Mouse (Mus musculus) kidney, adult 18-20 months (tissue): ENCODE data around the gene E130114P18Rik.

Experiments
- DNase-seq: peaks from one replicate; pipeline ENCODE4 v3.0.0; 2021

The E130114P18Rik gene

DNA sequence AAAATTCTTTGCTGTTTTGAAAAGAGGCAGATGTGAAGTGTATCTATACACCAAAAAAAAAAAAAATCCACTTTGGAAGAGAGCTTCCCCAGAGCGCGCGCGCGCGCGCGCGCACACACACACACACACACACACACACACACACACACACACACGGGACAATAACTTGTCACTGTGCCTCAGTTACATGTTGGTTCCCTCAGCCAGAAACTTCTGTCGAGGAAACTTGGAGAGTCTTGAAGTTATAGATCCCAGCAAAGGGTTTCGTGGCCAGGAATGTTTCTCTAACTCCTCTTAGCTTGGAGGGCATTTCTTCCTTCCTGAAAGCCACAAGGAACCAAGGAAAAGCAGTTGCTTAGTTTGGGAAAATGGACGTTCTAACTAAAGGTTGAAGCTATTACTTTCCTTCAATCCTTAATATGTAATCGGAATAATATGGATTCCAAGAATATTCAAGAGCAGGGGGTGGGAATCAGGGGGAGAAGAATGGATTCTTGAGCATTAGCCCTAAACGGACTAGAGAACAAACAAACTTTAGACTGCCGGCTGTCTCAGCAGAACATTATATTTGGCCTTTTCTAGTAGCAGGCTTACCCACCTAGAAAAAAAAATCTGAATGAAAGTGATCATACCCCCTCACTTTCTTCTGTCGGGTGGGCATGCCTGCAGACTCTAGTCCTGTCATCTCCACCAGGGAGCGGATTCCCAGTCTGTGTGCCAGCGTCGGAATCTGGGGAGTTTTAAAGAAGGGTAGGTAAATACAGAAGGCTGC lies 2.2 kb downstream of the E130114P18Rik start:
- peak; percentile 35 for DNase-seq

DNA sequence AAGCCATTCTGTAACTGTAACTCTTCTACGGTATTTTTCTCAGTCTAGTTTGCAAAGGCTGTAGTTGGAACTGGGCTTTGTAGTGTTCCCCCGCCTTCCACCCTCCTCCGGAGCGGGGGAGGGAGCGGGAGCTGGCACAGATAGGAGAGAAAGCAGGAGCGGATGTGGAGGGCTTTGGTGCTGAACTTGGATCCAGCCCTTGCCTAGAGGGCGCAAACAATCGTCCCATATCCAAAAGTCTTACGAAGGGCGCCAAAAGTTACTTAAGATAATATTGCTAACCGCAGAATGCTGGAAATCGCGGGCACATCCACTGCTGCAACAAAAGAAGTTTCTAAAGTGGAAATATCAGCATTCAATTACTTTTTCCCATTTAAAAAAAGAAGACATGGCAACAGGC lies 2.8 kb downstream of the E130114P18Rik start:
- DNase-seq, result peak; percentile 81

DNA sequence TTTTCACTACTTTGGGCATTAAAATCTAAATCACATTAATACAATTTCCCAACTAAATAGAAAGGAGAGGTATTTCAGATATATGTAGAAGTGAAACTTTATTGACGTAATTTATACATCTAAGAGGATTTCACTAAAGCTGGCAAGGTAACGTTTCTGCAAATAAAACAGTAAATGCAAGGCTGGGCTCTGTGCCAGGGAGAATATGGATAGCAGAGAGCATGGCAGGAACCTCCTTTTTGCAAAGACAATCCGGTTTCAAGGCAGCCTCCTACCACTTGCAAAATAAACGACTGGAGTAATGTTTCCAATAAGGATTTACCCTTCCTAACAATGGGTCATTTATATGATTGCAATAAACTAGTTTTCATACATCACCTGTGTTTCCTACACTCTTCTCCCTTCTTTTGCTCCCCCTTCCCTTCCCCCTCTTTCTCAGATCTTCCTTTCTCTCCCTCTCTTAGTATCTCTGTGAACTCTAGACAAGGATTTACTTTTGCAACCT lies 3.4 kb downstream of the E130114P18Rik start:
- no peak for DNase-seq

DNA sequence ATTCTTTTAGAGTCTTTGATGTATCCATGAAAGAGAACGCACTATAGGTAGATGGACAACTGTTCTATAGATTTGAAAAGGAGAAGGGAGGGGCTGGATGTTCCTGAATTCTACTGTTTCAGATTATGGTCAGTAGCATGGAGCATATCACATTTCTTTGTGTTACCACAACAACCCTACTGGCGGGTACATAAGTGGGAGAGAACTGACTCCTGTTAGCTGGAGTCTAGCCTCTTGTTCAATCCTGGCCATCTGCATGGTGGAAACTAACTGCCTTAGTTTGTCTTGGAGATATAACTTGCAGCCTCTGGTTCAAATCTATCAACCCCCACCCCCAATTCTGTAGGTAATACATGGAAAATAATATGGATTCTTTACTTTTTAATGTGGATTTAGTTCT lies 4.1 kb downstream of the E130114P18Rik start:
- DNase-seq, result no peak

DNA sequence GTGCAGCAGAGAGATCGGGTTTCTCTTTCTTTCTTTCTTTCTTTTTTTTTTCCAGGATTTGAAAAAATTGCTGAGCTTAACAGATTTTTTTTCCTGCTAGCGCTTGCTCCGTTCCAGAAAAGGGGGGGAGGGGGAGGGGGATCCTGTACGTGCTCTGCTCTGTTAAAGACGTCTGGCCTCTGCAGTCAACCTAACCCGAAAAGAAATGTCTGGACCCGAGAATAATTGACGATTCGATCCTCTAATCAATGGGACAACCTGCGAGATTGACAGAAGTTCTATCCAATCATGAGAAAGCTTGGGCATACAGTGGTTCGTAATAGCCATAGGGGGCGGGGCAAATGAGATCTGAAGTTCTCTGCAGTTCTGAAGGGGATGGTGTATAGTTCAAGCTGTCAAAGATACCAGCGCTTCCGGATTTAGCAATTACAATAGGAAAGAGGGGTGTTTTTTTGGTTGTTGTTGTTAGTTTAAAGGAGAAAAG lies 4.7 kb downstream of the E130114P18Rik start:
- DNase-seq, result peak; percentile 87

DNA sequence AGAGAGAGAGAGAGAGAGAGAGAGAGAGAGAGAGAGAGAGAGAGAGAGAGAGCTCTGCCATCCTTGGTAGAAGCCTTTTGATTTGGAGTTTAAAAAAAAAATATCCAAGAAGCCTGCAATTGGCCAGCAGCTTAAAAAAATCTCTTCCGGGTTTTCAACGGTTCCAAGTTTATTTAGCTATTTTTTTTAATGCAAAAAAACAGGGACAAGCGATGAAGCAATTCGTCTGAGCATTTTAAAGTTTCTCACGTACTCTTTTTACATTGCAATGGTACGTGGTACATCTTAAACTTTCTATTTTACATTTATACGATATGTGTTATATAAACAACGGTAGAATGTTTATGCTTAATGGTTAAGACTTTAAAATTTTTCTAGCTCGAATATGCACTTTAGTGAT lies 5.2 kb downstream of the E130114P18Rik start, which contains the start of gene Nfia:
Nfia (plus strand) TSS at position 94 of the 400 bp plus-strand sequence.
- no peak for DNase-seq

DNA sequence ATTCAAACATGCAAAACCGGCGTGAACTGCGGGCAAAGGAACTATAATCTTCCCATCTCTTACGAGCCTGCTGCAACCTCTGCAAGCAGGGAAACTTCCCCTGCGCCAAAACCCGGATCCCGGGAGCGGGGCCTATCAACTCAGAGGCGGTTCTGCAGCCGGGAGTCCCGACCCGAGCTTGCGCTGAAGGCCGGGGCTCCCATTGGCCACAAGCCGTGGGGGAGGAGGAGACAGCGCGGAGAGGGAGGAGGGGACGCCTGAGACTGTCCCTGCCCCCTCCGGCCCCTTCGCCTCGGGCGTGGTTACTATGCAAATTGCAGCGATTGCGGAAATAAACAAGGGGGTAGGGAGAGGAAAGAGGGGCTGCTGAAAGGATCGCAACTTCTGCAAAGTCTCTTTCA lies 5.8 kb downstream of the E130114P18Rik start:
- peak; percentile 97 for DNase-seq

DNA sequence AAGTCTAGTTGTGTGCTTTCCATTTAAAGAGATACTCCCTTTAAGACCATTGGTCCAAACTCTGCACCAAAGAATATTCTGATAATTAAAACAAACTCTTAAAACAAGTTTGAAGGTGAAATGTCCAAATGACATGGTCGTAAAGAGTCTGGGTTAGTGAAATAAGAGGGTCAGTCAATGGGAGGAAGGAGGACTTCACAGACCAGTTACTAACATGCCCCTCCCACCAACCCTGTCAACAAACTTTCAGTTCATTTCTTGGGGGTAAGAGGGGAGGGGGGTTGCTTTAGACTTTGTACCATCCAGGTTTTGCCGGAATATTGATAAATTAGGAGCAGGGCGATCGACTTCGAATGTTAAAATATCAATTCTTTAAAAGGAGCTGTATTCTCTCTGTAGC lies 6.5 kb downstream of the E130114P18Rik start:
- no peak for DNase-seq

DNA sequence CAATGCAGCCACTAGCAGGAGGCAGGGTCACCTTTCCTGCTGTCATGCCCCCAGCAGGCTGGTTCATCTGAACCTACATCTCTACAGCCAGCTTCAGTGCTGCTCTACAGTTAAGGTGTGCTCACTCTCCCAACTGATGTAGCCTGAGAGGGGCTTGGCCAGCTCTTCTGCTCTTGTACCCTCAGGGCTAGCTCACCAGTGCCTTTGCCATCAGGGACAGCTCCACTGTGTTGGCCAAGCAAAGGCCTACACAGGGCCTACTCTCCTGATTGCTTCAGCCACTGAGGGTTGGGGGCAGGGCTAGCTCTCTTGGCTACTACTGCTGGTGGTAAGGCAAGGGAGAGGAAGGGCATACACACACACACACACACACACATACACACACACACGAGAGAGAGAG lies 8.0 kb downstream of the E130114P18Rik start:
- DNase-seq, result no peak

DNA sequence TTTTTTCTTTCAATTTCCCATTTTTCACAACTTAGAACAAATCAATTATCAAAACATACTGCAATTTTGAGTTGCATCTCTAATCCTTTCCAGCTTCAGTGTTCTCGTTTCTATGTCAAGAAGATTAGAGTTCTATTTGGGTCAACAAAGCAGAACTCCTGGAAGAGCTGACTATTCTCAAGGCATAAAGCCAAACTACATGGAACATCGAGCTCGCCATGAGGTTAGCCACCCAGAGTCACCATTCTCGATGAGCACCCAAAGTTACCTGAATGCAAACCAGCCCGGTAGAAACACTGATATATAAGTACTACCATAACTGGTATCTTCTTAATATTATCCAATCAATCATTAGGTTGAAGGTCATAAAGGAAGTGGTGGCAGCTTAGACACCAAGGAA lies 10.4 kb downstream of the E130114P18Rik start:
- no peak for DNase-seq

DNA sequence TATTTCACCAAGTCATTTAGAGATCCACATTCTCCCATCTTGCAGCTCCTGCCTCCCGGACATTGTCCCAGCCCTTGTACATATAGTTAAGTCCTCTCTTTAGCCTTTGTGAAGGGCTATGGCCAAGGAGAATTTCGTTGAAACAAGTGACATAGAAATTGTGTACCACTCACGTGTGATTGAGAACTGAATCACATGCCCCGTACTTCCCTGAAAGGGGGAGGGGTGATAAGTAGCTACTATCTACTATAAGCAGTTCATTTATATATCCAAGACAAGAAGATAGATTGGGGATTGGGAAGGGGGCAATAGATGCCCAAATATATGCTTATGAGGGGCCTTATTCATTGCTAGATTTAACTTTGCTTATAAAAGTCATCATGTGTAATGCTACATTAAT lies 10.9 kb downstream of the E130114P18Rik start:
- no peak for DNase-seq

DNA sequence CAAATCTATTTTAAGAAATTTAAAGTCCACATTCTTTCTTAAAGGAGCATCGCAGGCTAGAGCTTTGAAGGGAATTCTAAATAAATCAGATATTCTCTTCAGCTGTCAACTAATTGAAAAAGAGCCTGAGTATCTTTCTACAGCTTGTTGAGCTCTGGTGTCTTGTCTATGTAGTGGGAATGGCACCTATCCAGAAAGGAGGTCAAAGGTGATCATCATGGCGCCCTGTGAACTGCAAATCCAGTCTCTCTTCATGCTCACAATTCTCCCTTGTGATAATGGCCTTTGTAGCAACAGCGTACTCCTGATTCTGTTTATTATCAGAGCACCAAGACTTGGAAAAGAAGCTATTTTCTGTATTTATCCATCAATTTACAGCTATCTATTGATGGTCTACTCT lies 11.8 kb downstream of the E130114P18Rik start:
- DNase-seq, result no peak

DNA sequence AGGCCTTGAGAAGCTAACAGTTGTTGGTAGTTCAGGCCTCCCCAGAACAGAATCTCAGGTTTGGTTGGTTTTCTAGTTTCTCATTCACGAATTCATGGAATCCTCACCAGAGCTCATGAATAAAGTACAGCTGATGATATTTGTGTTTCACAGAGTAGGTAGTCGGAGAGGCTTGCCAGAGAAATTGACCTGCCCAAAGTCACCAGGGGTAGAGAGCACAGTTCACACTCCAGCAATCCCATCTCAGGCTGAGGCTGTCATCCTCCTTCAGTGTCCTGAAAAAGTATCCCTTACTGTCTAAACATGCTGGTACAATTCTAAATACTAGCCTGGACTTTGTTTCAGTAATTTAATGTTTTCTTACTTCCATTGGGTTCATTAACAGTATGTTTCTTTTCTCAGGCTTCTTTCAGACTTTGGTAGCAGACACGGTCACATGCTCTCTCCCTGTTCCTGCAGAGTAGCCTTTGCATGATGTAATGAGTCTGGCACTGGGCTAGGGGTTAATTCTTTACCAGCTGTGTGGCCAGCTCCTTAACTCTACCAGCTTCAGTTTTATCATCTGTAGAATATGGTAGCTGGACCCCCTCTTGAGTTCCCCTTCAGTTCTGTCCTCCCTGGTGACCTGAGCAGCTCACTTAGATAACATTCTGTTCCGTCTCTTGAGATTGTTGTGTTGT lies 12.4 kb downstream of the E130114P18Rik start:
- peak; percentile 75 for DNase-seq

DNA sequence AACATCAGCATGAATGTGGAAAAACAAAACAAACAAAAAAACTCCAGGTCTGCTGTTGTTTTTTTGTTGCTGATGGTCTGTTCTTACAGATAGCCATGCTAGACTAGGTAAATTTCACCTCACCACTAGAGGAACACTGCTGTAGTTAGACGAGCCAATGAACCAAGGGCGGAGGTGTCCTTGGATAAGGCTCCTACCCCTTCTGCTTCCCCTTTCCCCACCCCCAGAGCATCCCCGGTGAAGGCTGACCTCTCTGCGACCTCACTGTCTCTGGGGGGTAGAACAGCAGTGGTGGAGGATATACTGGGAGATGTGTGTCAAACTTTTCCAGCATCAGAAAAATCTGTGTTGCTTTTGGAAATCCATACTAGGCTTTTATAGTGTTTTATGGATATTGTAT lies 13.3 kb downstream of the E130114P18Rik start:
- no peak for DNase-seq

DNA sequence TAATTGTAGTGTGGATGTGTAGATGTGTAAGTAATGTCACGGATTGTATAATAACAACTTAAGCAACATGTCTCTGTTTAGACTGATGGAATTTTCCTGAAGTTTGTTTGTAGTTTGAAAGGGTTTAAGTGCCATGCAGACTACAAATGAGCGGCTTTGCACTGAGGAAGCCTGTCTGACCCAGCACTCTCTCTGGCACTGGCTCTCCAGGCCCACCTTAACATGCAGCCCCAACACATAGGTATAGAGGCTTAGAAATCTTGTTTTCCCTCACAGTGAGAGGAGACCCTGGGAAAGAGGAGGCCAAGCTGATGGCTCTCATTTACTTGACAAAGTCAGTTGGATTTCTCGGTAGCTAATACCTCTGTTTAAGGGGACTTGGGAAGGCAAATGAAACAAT lies 19.2 kb downstream of the E130114P18Rik start:
- no peak for DNase-seq

DNA sequence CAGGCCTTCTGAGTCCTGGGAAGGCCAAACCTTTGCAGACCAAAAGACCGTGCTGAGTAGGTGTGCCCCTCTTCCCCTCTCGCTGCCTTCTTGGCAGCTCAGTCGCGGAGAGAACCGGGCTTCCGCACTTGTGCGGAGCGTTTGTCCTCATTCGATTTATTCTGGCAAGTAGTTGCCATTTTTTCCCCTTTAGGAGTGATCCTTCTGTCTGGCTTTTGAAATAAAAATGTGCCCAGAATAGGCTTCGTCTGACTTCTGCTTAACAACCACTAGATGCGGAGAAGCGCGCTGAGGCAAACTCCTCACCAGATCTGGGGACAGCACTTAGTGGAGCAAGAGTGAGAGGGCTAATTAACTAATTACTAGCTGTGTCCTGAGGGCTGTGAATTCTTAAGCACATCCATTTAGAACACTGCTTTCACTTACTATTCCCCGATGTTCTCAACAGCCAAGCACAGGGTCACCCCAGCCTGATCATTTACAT lies 19.9 kb downstream of the E130114P18Rik start:
- DNase-seq, result peak; percentile 68

DNA sequence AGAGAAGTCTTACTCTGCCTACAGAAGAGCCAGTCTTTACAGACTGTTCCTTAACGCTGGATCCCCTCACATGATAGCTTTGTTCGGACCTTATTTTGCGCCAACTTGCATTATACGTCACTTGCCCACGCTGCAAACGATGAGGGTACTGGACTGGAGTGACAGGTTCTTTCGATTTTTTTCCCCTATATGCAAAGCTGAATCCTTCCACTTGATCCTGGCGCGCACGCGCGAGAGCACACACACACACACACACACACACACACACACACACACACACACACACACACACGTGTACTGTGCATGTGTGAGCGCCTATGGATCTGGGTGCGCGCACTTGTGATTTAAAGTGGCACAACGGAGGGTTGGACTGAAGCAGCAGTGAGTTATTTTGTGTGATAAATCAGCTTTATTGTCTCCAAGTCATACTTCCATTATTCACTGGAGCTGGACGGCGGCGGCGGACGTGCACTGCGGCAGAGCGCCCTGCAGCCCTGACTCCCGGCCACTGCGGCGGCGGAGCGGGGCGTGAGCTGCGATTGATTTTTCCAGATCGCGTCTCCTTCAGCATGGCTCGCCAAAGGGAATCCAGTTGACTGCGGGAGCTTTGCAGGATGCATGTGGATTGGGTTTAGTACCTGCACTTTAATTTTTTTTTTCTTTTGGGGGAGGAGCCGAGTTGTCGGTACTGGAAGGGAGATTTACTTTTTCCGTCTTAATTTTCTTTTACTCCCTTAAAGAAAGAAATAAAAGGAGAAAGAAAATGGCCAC lies 20.5 kb downstream of the E130114P18Rik start:
- DNase-seq, result peak; percentile 82

DNA sequence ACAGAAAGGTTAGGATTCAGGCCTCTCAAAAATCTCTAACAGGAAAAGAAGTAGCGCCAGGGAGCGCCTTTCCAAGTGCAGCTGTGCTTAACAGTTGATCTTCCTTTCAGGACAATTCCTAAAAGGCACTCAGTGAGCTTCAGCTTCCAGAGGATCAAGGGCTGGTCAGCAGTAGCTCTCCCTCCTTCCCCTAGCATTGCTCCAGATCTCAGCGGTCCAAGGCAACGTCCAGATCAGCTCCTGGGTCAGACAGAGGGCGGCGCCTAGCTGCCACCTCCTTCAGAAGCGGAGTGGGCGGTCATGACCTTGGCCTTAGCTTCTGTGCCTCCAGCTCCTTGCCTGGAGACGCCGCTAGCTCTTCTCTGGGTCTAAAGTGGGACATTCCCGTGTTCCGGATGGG lies 23.6 kb downstream of the E130114P18Rik start:
- DNase-seq, result peak; percentile 72

DNA sequence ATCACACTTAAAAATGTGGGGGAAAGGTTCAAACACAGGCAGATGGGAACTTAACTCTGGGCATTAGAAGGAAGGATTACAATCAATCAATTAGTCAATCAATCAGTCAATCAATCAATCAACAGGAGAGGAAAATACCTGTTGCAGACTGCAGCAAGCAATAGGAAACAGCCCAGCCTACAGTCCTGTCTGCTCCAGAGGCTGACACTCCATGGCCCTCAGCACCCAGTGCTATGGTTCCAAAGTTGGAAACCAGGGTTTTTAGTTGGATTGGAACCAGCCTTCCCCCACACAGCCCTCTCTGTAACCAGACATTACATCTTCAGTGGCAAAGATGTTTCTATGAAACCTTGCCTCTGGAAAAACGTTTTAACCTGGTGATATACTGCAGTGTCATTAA lies 24.4 kb downstream of the E130114P18Rik start:
- DNase-seq, result no peak

DNA sequence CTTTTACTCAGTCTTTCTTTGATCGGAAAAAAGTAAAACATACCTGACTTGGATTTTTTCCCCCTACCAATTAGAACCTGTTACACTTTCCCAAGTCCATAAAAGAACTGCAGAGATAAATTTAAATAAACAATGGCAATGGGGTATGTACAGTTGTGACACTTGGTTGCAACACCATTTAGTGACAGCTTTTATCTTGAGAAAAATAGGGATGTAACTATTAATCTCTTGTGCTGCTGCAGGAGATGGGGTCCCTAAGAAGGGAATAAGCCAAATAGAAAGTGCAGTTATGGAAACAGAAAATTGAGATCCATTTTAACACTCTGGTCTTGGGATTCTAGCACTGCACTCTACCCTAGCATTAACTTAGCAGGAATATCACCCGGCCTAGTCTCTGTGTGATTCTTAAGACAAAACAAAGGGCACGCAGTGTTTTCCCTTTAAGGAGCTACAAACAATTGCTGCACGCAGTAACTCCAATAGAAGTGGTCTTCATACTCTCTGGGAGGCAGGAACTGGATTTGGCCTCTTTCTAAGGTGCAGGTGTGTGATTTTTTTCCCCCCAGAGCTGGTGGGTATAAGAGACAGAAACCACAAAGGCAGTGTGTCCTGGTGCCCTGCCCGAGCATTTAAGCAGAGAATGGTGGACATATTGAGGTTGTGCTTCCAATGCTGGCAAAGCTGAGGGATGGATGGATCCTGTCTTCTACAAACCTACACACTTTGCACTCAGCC lies 25.4 kb downstream of the E130114P18Rik start:
- no peak for DNase-seq

DNA sequence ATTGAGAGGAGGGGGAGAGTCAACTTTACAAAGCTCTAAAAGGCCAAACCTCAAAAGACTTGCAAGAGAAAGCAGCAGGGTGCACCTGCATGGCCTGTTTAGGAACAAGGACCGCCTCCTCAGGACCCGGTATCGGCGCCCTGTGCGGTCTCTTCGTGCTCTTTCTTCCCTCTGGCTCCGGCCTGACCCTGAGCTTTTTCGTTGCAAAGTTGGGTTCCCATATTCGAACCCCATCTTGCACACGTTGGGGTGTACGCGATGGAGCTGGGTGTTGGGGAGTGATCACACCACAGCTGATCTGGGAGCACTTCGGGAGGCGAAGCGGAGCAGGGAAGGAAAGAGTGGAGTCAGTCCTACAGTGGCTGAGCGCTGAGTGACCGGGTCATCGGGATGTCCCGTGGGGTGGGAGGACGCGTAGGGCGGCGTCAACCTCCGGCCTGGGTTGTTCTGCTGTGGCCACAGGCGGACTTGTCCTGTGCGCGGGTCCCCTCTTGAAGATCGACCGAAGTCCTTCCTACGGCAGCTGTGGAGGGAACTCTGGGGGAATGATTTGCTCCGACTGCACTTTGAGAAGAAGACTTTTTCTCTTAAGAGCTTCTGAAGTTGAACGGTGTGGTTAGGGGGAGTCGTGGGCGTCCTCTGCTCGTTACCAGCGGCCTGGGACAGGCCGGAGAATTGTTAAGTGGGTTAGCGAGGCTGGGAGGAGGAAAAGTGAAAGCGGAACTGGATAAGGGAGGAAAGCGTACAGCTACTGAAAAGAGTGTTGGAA lies 26.2 kb downstream of the E130114P18Rik start:
- DNase-seq, result peak; percentile 82
